Mouse (Mus musculus): Measurements from ENCODE around the gene D11Wsu47e. TPM values are rescaled to one million over a fixed set of nuclear protein-coding genes. Genes with fewer than 3 reads are reported as not detected.
A peak's percentile ranks its signal among the peaks of the same experiment; 100 is the strongest.

D11Wsu47e gene
- total RNA-seq, 2 experiments from 2014 or later = 6.4 to 28.3 TPM

DNA sequence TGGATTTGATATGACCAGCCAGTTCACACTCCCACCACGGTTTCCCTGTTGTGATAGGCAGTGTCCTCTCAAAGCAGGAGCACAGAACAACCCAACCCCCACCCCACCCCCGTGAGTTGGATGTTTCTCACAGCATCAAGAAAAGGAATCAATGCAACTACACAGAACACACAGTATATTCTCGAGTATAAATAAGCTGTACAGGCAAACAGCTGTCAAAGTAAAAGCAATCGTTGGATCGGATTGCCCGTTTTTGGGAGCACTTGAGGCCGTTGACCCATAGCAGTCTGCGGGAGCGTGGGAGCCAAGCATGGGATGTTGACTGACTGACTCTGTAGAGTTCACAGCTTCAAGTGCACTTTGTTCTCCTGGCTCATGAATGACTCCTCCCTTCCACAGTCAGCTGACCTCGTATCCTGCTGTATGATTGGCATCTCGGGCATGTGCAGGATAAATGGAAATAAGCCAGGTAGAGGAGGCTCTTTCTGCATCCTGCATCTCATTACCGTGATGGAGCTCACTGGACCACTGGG is 13.9 kb downstream of the D11Wsu47e start:
- no peak for ATAC-seq (replicated peaks; ENCODE audit: poor library complexity, severe bottlenecking)

DNA sequence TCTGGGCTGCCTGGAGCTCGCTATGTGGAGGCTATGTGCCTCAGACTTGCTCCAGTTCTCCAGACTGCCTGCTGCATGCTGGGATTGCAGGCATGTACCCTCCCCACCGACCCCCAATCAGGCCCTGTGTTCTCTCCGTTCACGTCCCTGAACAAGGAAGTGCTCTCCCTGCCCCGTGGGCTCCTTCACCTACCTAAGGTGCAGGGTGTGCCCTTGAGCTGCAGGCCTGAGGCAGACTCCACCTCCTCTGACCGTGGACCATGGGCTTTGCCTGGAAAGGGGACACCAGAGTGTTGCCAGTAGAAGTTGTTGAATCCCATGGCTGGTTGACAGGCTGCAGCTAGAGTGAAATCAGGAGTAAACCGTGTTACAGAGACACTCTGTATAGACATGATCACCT is 15.4 kb downstream of the D11Wsu47e start:
- ATAC-seq (replicated peaks; ENCODE audit: poor library complexity, severe bottlenecking) = no peak

DNA sequence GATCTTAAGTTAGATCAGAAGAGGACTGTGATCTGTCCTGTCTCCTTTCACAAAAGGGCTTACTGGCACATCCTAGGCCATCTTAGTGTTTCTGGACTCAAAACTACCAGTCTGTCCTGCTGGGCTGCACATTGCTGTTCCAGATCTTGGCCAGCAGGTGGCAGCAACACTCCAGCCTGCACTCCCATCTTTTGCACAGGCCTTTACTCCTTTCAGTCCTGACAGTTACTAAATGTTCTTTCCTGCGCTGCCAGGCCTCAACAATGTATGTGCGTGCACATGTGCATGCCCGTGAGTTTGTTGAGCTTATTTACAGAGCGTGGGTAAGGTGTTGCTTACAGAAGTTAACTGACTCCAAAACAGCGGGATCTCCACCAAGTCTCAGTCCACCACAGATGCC is 19.5 kb downstream of the D11Wsu47e start:
- ATAC-seq (replicated peaks; ENCODE audit: poor library complexity, severe bottlenecking) = peak; percentile 84

DNA sequence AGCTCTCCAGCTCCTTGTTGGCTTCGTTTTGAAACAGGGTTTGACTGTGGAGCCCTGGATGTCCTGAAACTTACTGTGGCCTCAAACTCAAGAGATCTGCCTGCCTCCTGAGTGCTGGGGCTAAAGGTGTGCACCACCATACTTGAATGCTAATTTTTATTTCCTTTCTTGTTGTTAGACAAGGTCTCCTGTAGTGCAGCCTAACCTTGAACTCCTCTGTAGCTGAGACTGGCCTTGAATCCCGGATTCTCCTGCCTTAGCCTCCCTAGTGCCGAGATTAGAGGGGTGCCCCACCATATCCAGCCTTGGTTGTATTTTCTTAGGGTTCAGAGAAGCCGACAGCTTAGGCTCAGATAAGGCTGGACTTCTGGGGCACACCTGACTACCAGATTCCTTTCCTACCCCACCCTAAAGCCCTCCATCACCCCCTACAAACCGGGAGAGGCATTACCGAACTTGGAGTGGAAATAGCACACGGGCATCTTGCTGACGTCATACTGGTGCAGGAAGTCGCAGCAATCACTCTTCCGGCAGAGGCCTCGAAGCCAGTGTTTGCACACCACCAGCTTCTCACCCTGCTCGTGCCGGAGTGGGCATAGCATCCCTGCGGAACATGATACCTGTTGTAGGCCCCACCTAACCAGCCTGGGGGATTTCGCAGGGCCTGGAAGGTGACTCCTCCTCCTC is 21.9 kb downstream of the D11Wsu47e start:
- ATAC-seq (replicated peaks; ENCODE audit: poor library complexity, severe bottlenecking) = 0 out of 2 replicates have a peak, but pooled peaks have one; percentile 28

DNA sequence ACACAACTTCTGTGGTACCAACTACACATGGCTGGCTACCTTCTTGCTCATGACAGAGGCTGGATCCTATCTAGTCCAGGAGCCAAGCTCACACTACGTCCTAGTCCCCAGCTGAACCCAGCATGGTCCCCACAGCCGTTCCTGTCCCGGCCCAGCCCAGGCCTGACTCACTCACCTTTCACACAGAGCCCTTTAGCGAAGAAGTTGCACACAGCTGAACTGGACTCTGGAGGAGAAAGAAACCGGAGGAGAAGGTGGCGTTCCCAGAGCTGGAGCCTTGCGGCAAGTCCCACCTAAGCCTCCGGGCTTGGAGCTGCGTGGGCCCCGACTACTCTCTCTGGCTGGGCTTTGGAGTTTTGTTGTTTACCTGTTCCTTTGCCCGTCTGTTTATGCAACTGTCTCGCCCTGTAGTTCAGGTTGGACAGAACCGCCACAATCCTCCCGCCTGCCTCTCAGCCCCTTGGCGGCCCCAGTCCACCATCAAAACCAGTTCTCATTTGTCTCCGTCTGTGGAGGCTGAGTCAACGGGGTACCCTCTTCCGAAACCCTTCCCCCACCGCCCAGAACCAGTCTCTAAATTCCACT is 24.5 kb downstream of the D11Wsu47e start:
- ATAC-seq (replicated peaks; ENCODE audit: poor library complexity, severe bottlenecking) = no peak

DNA sequence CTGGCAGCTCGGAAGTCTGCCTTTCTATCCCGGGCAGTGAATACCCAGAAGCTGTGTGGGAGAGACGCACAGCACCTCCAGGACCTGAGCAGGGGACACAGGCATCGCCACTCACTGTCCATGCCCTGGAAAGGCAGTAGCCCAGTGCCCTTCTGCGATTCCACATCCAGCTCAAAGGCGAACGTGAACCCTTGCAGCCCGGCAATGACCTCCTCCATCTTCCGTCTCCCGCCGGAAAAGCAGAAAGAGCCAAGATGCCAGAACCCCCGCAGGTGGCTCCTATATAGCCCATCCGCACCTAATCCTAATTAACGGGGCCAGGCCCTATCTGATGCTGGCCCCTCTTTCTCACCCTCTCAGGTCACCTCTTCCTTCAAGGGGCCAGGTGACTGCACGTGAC is 25.1 kb downstream of the D11Wsu47e start:
- ATAC-seq (replicated peaks; ENCODE audit: poor library complexity, severe bottlenecking) = no peak

DNA sequence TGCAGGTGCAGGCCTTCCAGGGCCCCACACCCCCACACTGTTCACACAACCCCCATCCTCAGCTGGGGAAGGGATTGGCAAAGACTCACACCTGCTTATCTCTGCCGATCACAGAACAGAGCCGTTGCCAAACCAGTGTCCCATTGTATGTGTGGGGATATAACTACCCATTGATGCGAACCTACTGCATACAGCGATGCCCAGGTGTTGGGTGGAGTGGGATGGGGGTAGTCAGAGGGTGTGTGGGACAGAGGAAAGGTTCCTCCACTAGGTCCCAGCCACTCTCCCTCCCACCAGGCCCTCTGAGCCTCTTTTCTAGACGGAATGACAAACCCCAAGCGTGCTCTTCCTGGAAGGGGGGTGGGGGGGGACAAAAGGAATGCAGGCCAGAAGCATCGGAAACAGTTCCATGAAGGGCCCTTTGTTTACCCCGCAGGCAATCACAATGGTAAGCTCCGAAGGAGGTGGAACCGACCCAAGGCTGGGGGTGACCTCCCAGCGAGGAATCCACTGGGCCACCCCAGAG is 25.6 kb downstream of the D11Wsu47e start, which contains the start of gene Cpsf4l:
Cpsf4l (minus strand) TSS at position 287 of the 526 bp plus-strand sequence.
- no peak for ATAC-seq (replicated peaks; ENCODE audit: poor library complexity, severe bottlenecking)

DNA sequence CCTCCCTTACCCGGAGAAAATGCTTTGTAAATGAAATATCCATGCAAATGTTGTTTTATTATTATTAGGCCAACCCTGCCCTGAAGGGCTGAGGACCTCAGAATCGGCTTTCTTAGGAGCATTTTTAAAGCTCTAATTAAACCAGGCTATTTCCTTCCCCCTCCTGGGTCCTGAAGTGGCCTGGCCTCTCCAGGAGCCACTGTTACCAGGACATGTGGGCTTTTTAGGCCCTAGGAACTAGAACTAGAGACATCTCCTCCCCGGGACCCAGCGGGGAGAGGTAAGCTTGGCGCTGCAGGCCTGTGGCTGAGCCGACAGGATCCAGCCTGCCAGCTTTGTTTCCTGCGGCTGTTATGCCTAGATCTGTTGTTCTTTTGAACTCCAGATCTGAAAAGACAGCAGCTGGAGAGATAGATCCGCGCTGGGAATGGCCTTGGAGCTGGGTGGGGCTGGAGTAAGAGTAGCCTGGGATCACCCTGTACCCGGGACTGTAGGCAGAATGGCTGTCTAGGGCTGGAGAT is 26.1 kb downstream of the D11Wsu47e start:
- no peak for ATAC-seq (replicated peaks; ENCODE audit: poor library complexity, severe bottlenecking)

DNA sequence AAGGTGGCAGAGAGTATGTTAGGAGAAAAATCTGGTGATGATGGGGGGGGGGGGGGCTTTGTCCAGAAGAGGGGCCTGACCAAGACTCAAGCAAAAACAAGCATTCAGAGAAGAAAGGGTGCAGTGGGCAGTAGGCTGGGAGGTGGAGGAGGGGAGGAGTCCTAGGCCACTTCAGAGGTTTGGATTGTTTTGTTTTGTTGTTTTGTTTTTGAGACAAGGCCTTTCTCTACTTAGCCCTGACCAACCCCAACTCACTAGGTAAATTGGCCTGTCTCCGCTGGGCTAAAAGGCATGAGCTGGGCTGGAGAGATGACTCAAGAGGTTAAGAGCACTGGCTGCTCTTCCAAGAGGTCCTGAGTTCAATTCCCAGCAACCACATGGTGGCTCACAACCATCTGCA is 26.8 kb downstream of the D11Wsu47e start:
- no peak for ATAC-seq (replicated peaks; ENCODE audit: poor library complexity, severe bottlenecking)

DNA sequence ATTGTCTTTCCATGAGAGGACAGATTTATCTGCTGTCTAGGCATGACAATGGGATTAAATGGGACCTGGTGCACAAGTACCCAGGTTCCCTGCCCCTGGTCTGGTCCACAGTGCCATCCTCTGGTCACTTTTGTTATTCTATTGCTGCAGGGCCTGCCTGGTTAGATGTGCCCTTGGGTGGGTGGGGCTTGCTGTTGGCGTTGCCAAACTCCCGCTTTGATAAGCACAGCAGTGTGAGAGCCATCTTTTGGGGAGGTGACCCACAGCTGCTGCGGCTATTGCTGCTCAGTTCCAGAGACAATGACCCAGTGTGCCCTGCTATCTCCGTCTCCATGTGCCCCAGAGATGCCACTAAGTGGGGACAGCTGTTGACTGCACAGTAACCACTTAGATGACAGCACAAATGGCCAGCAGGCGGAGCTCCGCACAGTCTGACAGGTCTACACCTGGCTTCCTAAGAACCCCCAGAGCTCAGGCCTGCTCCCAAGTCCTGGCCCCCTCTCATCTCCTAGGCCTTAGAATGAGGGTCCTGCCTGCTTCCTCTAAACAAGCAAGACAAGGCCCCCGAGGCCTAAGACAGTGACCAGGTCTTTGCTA is 31.0 kb downstream of the D11Wsu47e start:
- ATAC-seq (replicated peaks; ENCODE audit: poor library complexity, severe bottlenecking) = peak; percentile 65

DNA sequence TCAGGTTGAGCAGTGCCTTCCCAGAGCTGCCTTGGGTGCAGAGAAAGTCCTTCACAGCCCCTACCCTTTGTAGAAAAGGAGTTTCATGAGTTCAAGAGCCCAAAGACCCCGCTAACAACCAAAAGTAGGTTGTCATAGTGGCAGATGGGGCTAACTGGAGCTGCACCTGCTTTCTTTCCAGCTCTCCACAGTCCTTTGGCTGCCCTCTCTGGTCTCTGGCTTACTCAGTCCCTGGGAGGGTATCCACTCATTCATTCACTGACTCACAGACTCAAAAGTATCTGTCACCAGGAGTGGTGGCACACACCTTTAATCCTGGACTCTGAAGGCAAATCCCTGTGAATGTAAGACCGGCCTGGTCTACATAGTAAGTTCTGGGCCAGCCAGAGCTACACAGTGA is 31.9 kb downstream of the D11Wsu47e start:
- no peak for ATAC-seq (replicated peaks; ENCODE audit: poor library complexity, severe bottlenecking)

DNA sequence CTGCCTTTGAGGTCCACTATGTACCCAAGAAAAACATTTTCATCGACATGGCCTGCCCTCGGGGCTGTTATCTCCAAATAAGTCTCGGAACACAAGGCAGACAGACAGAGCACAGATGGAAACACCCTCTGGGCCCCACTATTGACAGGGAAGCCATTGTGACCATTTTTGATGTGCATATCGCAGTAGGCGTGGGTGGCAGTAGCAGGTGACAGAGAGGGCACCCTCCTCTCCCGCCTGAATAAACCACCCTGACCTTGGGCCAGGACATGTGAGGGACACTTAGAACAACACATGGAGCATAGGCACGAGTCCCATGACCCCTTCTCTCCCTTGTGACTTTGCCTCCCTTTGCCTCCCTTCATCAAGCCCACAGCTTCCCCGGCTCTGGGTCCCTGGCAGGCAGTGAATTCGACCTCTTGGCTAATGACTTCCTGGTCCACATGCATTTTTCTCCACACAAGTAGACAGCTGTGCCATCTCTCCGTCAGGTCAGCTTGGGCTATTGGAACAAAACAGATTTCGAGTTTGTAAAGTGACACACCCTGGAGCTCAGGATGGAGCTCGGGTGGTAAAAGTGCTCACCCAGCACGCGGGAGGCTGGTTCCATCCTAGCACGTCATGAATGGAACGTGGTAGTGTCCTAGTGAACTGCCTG is 33.7 kb downstream of the D11Wsu47e start:
- ATAC-seq (replicated peaks; ENCODE audit: poor library complexity, severe bottlenecking) = no peak

DNA sequence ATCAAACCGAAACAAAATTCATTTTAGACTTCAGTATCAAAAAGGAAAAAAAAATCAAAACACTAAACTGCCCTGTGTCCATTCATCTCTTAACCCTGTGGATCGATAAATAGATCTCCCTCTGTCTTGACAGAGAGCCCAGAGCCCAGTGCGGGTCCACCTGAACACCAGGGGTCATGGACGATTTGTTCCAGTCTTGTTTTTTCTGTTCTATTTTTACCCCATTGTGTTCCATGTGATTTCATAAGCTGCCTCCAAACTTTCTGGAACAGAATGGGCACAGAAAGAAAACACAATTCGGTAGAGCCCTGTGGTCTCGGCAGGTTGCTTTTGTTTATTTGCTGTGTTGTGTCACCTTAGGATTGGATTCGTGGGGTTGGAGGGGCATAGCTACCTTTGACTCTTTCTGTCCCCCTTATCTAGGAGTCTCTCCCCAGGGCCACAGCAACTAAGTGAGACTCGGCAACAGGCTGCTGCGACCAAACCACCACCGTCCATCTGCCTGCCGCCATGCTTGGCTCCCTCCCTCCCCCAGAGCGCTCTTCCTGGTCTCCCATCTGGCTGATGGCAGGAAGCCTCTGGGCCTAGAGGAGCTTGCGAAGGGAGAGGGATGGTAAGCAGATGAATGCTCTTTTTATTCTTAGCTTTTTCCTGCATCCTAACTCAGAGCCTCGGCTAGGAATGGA is 38.3 kb downstream of the D11Wsu47e start:
- ATAC-seq (replicated peaks; ENCODE audit: poor library complexity, severe bottlenecking) = no peak

DNA sequence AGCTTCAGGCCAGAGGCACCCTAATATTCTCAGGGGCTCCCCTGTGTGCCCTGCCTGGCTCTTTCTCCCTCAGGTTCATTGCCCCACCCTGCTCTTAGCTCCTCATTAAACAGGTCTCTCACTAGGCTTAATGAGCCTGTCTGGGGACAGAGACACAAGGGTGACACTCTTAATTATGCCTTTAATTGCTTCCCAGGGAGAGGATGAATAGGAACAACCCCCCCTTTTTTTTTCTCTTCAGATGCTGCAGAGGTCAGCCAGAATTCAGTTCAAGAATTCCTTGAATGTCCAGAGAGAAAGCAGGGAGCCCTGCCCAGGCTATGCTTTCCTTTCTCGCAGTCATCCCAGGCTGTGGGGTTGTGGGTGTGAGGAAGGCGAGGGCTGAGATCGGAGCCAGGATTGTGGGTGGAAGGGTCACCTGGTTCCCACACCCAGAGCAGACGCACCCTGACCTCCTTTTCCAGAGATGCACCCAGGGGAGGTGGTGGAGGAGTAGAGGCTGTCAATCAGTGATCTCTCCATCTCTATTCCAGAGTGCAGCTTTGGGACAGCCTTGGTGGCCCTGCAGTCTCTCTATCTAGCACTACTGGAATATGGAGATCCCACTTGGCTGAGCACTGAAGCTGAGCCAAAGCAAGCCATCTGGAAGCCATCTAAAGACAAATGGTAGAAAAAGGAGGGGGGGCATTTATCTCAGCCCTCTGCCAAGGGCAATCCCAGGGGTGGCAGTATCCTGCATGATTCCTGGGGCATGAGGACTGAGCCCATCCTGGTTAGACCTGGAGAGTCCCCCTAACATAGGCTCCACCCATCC is 41.2 kb downstream of the D11Wsu47e start:
- ATAC-seq (replicated peaks; ENCODE audit: poor library complexity, severe bottlenecking) = no peak

DNA sequence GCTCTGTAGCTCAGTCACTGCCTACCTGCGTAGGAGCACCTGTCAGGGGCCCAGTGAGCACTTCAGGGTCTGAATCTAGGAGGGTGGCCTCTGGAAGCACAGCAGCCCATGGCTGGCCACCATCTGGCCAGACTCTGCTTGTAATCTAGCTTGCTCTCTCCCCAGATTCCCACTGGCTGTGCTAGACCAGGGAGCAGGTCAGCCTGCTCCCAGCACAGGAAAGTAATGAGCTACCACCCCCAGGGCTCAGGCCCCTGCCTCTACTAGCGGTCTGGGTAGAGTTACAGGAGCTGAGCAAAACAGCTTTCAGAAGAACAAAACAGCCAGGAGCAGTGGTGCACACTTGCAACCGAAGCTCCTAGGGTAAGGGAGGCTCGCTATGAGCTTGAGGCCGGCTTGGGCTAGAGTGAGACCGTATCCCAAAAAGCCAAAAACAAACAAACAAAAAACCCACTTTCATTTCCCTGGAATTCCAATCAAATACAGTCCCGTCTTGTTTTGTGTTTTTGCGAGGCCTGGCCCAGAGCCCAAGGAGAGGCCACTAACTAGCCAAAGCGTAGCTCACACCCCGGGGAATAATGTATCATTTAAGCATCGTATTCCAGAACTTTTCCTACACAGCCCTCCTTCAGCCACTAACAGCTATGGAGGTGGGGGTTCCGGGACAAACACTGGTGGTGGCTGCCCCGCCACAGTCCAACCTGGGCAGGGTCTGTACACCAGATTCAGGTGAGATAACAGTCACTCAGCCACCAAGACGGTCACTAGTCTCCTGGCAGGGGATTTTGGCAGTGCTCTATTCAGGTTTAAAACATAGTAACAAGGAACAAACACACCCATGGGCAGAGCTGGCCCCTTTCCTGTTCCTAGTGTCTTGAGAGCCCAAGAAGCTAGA is 43.0 kb downstream of the D11Wsu47e start:
- ATAC-seq (replicated peaks; ENCODE audit: poor library complexity, severe bottlenecking) = no peak

DNA sequence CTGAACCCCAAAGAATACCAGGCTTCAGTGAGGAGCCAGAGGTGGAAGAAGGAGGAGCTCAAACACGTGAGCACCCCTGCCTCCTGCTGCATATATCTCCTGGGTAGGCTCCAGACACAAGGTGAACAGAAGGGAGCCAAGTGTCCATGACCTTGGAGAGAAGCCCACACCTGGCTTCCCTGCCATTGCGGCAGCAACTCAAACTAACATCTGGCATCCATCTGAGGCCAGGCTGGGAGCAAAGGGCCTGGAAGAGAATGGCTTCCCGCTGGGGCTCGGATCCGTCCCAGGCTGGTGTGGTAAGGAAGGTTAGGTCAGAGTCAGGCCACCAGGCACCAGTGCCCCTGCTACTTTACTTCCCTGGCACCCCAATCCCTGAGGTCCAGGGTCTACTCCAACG is 43.8 kb downstream of the D11Wsu47e start:
- ATAC-seq (replicated peaks; ENCODE audit: poor library complexity, severe bottlenecking) = no peak

DNA sequence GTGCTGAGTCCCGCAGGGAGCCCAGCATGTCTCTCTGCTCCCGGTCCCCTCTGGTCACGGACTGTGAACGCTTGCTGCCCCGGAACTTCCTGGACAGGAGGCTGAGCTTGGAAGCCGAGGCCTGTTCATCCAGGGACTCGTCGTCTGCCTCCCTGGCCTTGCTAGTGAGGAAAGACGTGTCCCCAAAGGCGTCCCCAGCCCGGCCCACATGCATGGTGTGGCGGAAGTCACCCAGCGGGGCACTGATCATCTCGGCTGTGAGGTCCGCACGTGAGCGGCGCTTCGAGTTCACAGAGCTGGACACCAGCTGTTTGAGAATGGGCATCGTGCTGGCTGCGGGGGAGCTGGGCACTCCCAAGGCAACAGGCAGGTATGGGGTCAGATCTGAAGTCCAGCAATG is 45.0 kb downstream of the D11Wsu47e start:
- no peak for ATAC-seq (replicated peaks; ENCODE audit: poor library complexity, severe bottlenecking)

DNA sequence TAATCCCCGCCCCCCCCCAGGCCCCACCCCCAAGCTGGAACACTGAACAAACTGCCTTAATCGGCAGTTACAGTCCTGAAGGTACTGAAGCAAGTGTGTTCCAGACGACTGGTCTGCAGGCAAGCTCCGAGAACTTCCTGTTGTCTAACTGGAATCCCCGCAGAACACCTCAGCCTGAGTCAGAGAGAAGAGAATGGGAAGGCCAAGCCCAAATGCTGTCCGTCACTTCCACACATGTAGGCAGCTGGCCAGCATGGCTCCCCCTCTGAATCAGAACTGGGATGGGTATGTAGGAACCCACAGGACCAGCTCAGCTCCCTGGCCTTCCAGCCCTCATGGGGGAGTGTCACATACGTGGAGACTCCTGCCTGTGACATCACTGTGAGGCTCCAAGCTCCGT is 45.7 kb downstream of the D11Wsu47e start:
- no peak for ATAC-seq (replicated peaks; ENCODE audit: poor library complexity, severe bottlenecking)

Measured in granulocyte monocyte progenitor cell, adult 5-6 weeks (primary cell).